Mouse (Mus musculus): ENCODE data around the gene Gm36210.

The Gm36210 gene

GRCm38 (mm10) chr7:4922931-4923565 lies 16.7 kb upstream of the Gm36210 start:
- peak; percentile 73 to 78 for DNase-seq (ENCODE audit: low spot score in 2 of 2)

GRCm38 (mm10) chr7:4922508-4922907 lies 16.2 kb upstream of the Gm36210 start:
- peak; percentile 87 to 91 for DNase-seq (ENCODE audit: low spot score in 2 of 2)

GRCm38 (mm10) chr7:4921824-4922482 lies 15.6 kb upstream of the Gm36210 start, which contains the start of gene Nat14:
Gene Nat14, plus strand, starts transcription at chr7:4922028.
- DNase-seq (ENCODE audit: low spot score in 2 of 2), result no peak

- no peak for DNase-seq (ENCODE audit: low spot score in 2 of 2)
Measured at GRCm38 (mm10) chr7:4920976-4921823, 14.9 kb upstream of the Gm36210 start.

- DNase-seq (ENCODE audit: low spot score in 2 of 2), result no peak
Measured at GRCm38 (mm10) chr7:4920496-4920895, 14.2 kb upstream of the Gm36210 start.

GRCm38 (mm10) chr7:4919971-4920370 lies 13.7 kb upstream of the Gm36210 start:
- no peak for DNase-seq (ENCODE audit: low spot score in 2 of 2)

- no peak for DNase-seq (ENCODE audit: low spot score in 2 of 2)
Measured at GRCm38 (mm10) chr7:4919096-4919495, 12.8 kb upstream of the Gm36210 start.

GRCm38 (mm10) chr7:4918681-4919080 lies 12.4 kb upstream of the Gm36210 start:
- DNase-seq (ENCODE audit: low spot score in 2 of 2), result no peak

- DNase-seq (ENCODE audit: low spot score in 2 of 2), result no peak
Measured at GRCm38 (mm10) chr7:4917494-4917893, 11.2 kb upstream of the Gm36210 start.

- no peak for DNase-seq (ENCODE audit: low spot score in 2 of 2)
Measured at GRCm38 (mm10) chr7:4915669-4916416, 9.5 kb upstream of the Gm36210 start.

GRCm38 (mm10) chr7:4915007-4915665 lies 8.8 kb upstream of the Gm36210 start, which contains the start of gene Zfp628:
Gene Zfp628, plus strand, starts transcription at chr7:4915217.
- peak; percentile 87 to 93 for DNase-seq (ENCODE audit: low spot score in 2 of 2)

GRCm38 (mm10) chr7:4912248-4912647 lies 5.9 kb upstream of the Gm36210 start:
- DNase-seq (ENCODE audit: low spot score in 2 of 2), result no peak

GRCm38 (mm10) chr7:4911561-4911960 lies 5.2 kb upstream of the Gm36210 start:
- peak in 1 of 2 experiments; percentile 59 for DNase-seq (ENCODE audit: low spot score in 2 of 2)

- no peak for DNase-seq (ENCODE audit: low spot score in 2 of 2)
Measured at GRCm38 (mm10) chr7:4902404-4902803, 3.9 kb downstream of the Gm36210 start.

GRCm38 (mm10) chr7:4901171-4901570 lies 5.1 kb downstream of the Gm36210 start:
- no peak for DNase-seq (ENCODE audit: low spot score in 2 of 2)

GRCm38 (mm10) chr7:4900523-4900851 lies 5.8 kb downstream of the Gm36210 start:
- no peak for DNase-seq (ENCODE audit: low spot score in 2 of 2)

GRCm38 (mm10) chr7:4899649-4900522 lies 6.4 kb downstream of the Gm36210 start:
- DNase-seq (ENCODE audit: low spot score in 2 of 2), result no peak

GRCm38 (mm10) chr7:4898851-4899648 lies 7.3 kb downstream of the Gm36210 start:
- DNase-seq (ENCODE audit: low spot score in 2 of 2), result no peak

- DNase-seq (ENCODE audit: low spot score in 2 of 2), result no peak
Measured at GRCm38 (mm10) chr7:4895186-4895585, 11.1 kb downstream of the Gm36210 start.
